Mouse (Mus musculus) midbrain, embryonic 13.5 days (tissue): ENCODE measurements around the gene Lrrc31. TPM values are rescaled to one million over a fixed set of nuclear protein-coding genes. Genes with fewer than 3 reads are reported as not detected.
A peak's percentile ranks its signal among the peaks of the same experiment; 100 is the strongest.

ENCODE experiments used
- ATAC-seq: fragments of 200-750 bp; cut with Nextera tagmentation; 2 replicates; pipeline ENCODE4 v1.8.0; 2017; ENCODE audit warnings: mild to moderate bottlenecking, moderate TSS enrichment, moderate library complexity
- H3K27ac ChIP-seq: fragments of 300-500 bp; sonication (generic); 2 replicates; pipeline ENCODE4 v1.5.1; 2015; ENCODE audit warnings: inconsistent platforms, mild to moderate bottlenecking, moderate library complexity
- H3K27me3 ChIP-seq: fragments of 300-500 bp; sonication (generic); 2 replicates; pipeline ENCODE4 v1.6.1; 2015; ENCODE audit warnings: mild to moderate bottlenecking, inconsistent platforms
- H3K36me3 ChIP-seq: fragments of 300-500 bp; sonication (generic); 2 replicates; pipeline ENCODE4 v1.6.1; 2015; ENCODE audit warnings: mild to moderate bottlenecking, inconsistent platforms
- H3K4me1 ChIP-seq: fragments of 300-500 bp; sonication (generic); replicated peaks from 2 replicates; pipeline ENCODE4 v1.6.1; 2015; ENCODE audit warnings: inconsistent platforms
- H3K4me2 ChIP-seq: fragments of 300-500 bp; sonication (generic); replicated peaks from 2 replicates; pipeline ENCODE4 v1.6.1; 2015; ENCODE audit warnings: moderate library complexity, mild to moderate bottlenecking, inconsistent platforms
- H3K4me3 ChIP-seq: fragments of 300-500 bp; sonication (generic); replicated peaks from 2 replicates; pipeline ENCODE4 v1.5.1; 2015; ENCODE audit warnings: mild to moderate bottlenecking, inconsistent platforms
- H3K9ac ChIP-seq: fragments of 300-500 bp; sonication (generic); replicated peaks from 2 replicates; pipeline ENCODE4 v1.6.1; 2015; ENCODE audit warnings: mild to moderate bottlenecking, inconsistent platforms
- H3K9me3 ChIP-seq: fragments of 300-500 bp; sonication (generic); 2 replicates; pipeline ENCODE4 v1.6.1; 2016; ENCODE audit warnings: mild to moderate bottlenecking, inconsistent platforms
- WGBS: fragments of 180-500 bp; shearing (Covaris S2); methylation state at CpG from one replicate; pipeline ENCODE4 v1.1.7; 2015; 5-methylcytosine and 5-hydroxymethylcytosine counted together
- polyA plus RNA-seq: library from polyadenylated mRNA; unstranded; fragments of >200 nt; fragmentation: Nextera tagmentation; extraction: Ambion mirVana; gene quantifications from 2 replicates; pipeline ENCODE4 v1.2.1, GENCODE M21; 2015

Lrrc31 gene
- polyA plus RNA-seq, 1 experiment from 2014 or later, result 0.11 TPM

- 91% methylated on average over 9 of the region's 9 CpGs for WGBS
- H3K4me1 ChIP-seq, result no peaks in the 10 kb centered on the region
- no peak overlapping the region for H3K4me2 ChIP-seq
- no peak for ATAC-seq
- H3K9me3 ChIP-seq, result no peaks in the 10 kb centered on the region
- H3K4me3 ChIP-seq, result no peak overlapping the region
- H3K36me3 ChIP-seq, result no peaks in the 10 kb centered on the region
- no peaks in the 10 kb centered on the region for H3K27me3 ChIP-seq
- no peak overlapping the region for H3K9ac ChIP-seq
- no peak overlapping the region for H3K27ac ChIP-seq
Measured at GRCm38 (mm10) chr3:30658486-30658885, 41.2 kb downstream of the Lrrc31 start.

- Histone ChIP-seq H3K4me3 (no peak overlapping the region), H3K9me3 (no peaks in the 10 kb centered on the region), H3K27me3 (peaks cover 13% of the 10 kb centered on the region), H3K4me1 (no peaks in the 10 kb centered on the region), H3K36me3 (no peaks in the 10 kb centered on the region), H3K9ac (no peak overlapping the region), H3K27ac (no peak overlapping the region), H3K4me2 (no peak overlapping the region)
- no peak for ATAC-seq
- WGBS, result 91% methylated on average over 5 of the region's 5 CpGs
Measured at GRCm38 (mm10) chr3:30655937-30656336, 43.7 kb downstream of the Lrrc31 start.

GRCm38 (mm10) chr3:30650062-30650841, 49.4 kb downstream of the Lrrc31 start:
- under 1% methylated on average over 41 of the region's 41 CpGs for WGBS

GRCm38 (mm10) chr3:30648466-30648865, 51.2 kb downstream of the Lrrc31 start:
- no peaks in the 10 kb centered on the region for H3K36me3 ChIP-seq

More at GRCm38 (mm10) chr3:30650062-30650841, 49.4 kb downstream of the Lrrc31 start:
- H3K9ac ChIP-seq, result peak overlapping the region; percentile 45
- H3K27me3 ChIP-seq, result peaks cover 48% of the 10 kb centered on the region
- no peaks in the 10 kb centered on the region for H3K9me3 ChIP-seq
- H3K4me2 ChIP-seq, result peak overlapping the region; percentile 80
- no peaks in the 10 kb centered on the region for H3K36me3 ChIP-seq
- H3K4me1 ChIP-seq, result peaks cover 20% of the 10 kb centered on the region
- peak overlapping the region; percentile 44 for H3K4me3 ChIP-seq
- H3K27ac ChIP-seq, result no peak overlapping the region
- peak; percentile 80 for ATAC-seq

DNA sequence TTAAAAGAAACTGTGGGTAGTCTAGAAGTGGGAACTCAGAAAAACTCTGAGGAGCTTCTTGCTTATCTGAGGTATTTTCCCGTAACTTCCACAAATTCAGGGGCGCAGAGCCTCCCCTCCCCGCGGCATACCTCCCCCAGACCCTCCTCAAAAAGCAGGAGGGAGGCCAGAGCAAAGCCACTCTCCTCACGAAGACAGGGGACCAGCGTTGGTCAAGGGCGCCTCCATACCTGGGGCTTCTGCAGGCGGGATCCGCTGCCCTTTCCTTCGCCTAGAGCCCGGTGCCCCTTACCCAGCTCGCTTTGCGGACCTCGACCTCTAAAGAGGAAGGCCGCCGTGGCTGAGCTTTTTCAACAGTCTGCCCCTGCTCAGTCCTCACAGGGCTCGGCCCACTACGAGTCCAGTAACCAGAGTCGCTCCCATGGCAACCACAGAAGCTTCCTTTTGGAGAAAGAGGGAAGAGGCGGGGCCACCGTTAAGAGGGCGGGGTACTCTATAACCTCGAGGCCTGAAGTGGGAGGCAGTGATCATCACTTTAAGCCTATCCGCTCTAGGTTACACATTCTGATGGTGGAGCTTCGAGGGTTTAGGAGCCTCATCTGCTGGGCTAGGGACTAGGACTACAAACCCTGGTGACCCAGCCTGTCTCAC, 52.1 kb downstream of the Lrrc31 start, which contains the start of gene Lrrc34:
Lrrc34 (minus strand) TSS at position 430 of the 651 bp plus-strand sequence.
- H3K9ac ChIP-seq, result peak within 1 kb of the TSS; percentile 53
- under 1% methylated on average over 25 of the region's 25 CpGs for WGBS

More at GRCm38 (mm10) chr3:30648466-30648865, 51.2 kb downstream of the Lrrc31 start:
- ATAC-seq, result no peak
- no peak overlapping the region for H3K9ac ChIP-seq
- no peaks in the 10 kb centered on the region for H3K9me3 ChIP-seq
- WGBS, result 97% methylated on average over 2 of the region's 2 CpGs
- H3K4me2 ChIP-seq, result no peak overlapping the region
- H3K4me3 ChIP-seq, result no peak overlapping the region
- no peak overlapping the region for H3K27ac ChIP-seq
- peaks cover 48% of the 10 kb centered on the region for H3K27me3 ChIP-seq
- peaks cover 20% of the 10 kb centered on the region for H3K4me1 ChIP-seq

GRCm38 (mm10) chr3:30646761-30647160, 52.9 kb downstream of the Lrrc31 start:
- H3K9me3 ChIP-seq, result no peaks in the 10 kb centered on the region
- no peak overlapping the region for H3K4me2 ChIP-seq
- WGBS, result 53% methylated on average over 8 of the region's 8 CpGs
- peaks cover 20% of the 10 kb centered on the region for H3K4me1 ChIP-seq
- peaks cover 42% of the 10 kb centered on the region for H3K27me3 ChIP-seq
- ATAC-seq, result no peak
- H3K27ac ChIP-seq, result no peak overlapping the region
- no peaks in the 10 kb centered on the region for H3K36me3 ChIP-seq
- no peak overlapping the region for H3K4me3 ChIP-seq
- no peak overlapping the region for H3K9ac ChIP-seq

More for the DNA sequence above, 52.1 kb downstream of the Lrrc31 start, which contains the start of gene Lrrc34:
- peak within 1 kb of the TSS; percentile 33 for H3K4me3 ChIP-seq
- peak; percentile 88 for ATAC-seq
- peaks cover 20% of the 10 kb centered on the region for H3K4me1 ChIP-seq
- peaks cover 48% of the 10 kb centered on the region for H3K27me3 ChIP-seq
- H3K4me2 ChIP-seq, result peak within 1 kb of the TSS; percentile 63
- H3K27ac ChIP-seq, result no peak within 1 kb of the TSS
- H3K36me3 ChIP-seq, result no peaks in the 10 kb centered on the region
- H3K9me3 ChIP-seq, result no peaks in the 10 kb centered on the region

- ATAC-seq, result no peak
- Histone ChIP-seq H3K4me1 (peaks cover 6% of the 10 kb centered on the region), H3K9me3 (no peaks in the 10 kb centered on the region), H3K4me2 (no peak within 1 kb of the TSS), H3K4me3 (no peak within 1 kb of the TSS), H3K9ac (no peak within 1 kb of the TSS), H3K36me3 (no peaks in the 10 kb centered on the region), H3K27me3 (peaks cover 18% of the 10 kb centered on the region), H3K27ac (no peak within 1 kb of the TSS)
- 80% methylated on average over 2 of the region's 2 CpGs for WGBS
Measured at GRCm38 (mm10) chr3:30644207-30644606, 55.4 kb downstream of the Lrrc31 start, which contains the start of gene Lrriq4. Gene Lrriq4, plus strand, starts transcription at chr3:30644507.

DNA sequence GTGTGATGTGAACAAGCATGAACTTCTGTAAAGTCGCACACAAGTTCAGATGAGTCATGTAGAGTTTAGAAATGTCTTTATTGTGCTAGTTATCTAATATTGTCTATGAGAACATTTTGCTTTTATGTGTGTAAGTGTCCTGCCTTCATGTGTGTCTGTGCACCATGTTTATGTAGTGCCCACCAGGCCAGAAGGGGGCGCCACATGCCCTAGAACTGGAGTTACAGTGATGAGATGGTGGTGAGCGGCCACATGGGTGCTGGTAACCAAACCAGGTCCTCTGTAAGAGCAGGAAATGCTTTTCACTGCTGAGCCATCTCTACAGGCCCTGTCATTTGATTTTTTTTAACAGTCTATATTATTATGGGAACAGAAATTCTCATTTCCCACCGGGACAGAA, 64.0 kb downstream of the Lrrc31 start:
- Histone ChIP-seq H3K27me3 (no peaks in the 10 kb centered on the region), H3K36me3 (no peaks in the 10 kb centered on the region), H3K4me2 (no peak overlapping the region), H3K4me1 (no peaks in the 10 kb centered on the region), H3K27ac (no peak overlapping the region), H3K4me3 (no peak overlapping the region), H3K9me3 (no peaks in the 10 kb centered on the region), H3K9ac (no peak overlapping the region)
- ATAC-seq, result no peak
- WGBS, result 80% methylated on average over 4 of the region's 4 CpGs

- H3K36me3 ChIP-seq, result no peaks in the 10 kb centered on the region
- 59% methylated on average over 3 of the region's 3 CpGs for WGBS
- no peak overlapping the region for H3K27ac ChIP-seq
- H3K9me3 ChIP-seq, result no peaks in the 10 kb centered on the region
- no peaks in the 10 kb centered on the region for H3K27me3 ChIP-seq
- no peak overlapping the region for H3K4me3 ChIP-seq
- H3K9ac ChIP-seq, result no peak overlapping the region
- H3K4me1 ChIP-seq, result no peaks in the 10 kb centered on the region
- ATAC-seq, result no peak
- H3K4me2 ChIP-seq, result no peak overlapping the region
Measured at GRCm38 (mm10) chr3:30633681-30634080, 66.0 kb downstream of the Lrrc31 start.

Other genes starting within 250 kb of the Lrrc31 start
- 11.1 and 13.4 TPM in 2 replicates for gene Mecom, start 151.8 kb downstream of the Lrrc31 start, polyA plus RNA-seq
- 0.17 and 0.23 TPM in 2 replicates for gene Actrt3, start 99.9 kb downstream of the Lrrc31 start, polyA plus RNA-seq
- 35.4 and 39.6 TPM in 2 replicates for gene Mynn, start 97.8 kb downstream of the Lrrc31 start, polyA plus RNA-seq
- not detected in 2 replicates for gene Lrriq4, start 55.3 kb downstream of the Lrrc31 start, polyA plus RNA-seq
- 0.93 and 1.2 TPM in 2 replicates for gene Lrrc34, start 52.0 kb downstream of the Lrrc31 start, polyA plus RNA-seq
- not detected in 2 replicates for gene Samd7, start 46.5 kb upstream of the Lrrc31 start, polyA plus RNA-seq
- 92.7 and 101 TPM in 2 replicates for gene Sec62, start 93.0 kb upstream of the Lrrc31 start, polyA plus RNA-seq
- gene Gpr160, start 156.1 kb upstream of the Lrrc31 start, polyA plus RNA-seq, result 0.75 and 0.90 TPM in 2 replicates